Mouse (Mus musculus): Measurements from ENCODE around the gene Lama5. TPM values are rescaled to one million over a fixed set of nuclear protein-coding genes. Genes with fewer than 3 reads are reported as not detected.
"Not testable (repeated sequence)": the region's sequence is repeated elsewhere in the genome, so short reads cannot be mapped to it uniquely, and the experiment has no call there.

Lama5 gene
- total RNA-seq, 1 experiment from 2014 or later: under 0.01 TPM

DNA sequence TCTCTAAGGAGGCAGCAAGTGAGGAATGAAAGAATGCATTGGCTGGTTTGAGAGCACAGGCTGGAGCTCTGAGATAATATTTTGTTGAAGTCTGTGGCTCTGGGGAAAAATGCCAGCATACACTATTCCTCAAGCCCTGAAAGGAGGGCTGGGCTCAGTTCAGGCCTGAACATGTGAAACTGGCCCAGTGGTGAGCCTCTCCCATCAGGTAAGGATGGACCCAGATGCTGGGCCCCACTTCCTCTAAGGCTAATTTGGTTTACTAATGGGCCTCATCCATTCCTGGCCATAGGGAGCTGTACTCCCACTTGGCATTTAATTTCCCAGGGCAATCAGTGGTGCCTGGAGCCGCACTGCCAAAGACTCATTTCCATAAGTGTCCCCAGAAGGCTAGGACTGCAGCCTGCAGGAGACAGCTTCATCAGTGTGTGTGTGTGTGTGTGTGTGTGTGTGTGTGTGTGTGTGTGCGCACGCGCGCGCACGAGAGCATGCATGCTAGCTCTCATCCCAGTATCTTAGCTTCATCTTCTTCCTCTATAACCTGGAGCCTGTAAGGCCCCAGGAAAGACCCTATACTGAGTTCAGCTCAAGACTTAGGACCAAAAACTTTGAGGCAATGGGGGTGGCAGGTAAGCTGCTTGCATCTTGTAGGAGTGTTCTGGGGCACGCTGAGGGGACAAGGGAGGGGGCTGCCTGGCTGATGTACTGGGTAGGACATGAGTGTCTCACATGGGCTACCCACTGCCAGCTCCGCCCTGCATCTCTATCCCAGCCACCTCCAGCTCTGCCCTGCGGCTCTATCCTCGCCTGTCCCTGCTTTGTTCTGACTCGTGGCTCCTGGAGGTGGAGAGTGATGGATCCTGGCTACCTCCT lies 20.3 kb downstream of the Lama5 start:
- no peak for ATAC-seq (ENCODE audit: extremely low read depth, insufficient number of reproducible peaks, low FRiP score, poor library complexity, severe bottlenecking)

DNA sequence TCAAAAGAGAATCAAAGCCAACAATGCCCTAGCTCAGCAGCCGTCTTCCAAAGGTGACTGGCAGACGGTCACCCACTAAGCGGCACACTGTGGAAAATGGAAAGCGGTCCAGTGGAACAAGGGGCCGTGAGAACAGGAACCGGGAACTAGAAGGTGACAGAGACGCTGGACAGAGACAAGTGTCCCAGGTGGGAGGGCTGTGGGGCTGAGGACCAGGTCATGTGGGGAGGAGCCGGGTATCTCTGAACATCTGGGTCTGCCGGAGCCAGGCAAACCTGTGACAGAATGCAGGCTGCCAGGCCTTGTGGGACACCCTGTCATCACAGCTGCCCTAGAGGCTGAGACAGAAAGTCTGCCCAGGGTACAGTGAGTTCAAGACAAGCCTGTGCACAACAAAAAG lies 21.2 kb downstream of the Lama5 start:
- no peak for ATAC-seq (ENCODE audit: extremely low read depth, insufficient number of reproducible peaks, low FRiP score, poor library complexity, severe bottlenecking)

DNA sequence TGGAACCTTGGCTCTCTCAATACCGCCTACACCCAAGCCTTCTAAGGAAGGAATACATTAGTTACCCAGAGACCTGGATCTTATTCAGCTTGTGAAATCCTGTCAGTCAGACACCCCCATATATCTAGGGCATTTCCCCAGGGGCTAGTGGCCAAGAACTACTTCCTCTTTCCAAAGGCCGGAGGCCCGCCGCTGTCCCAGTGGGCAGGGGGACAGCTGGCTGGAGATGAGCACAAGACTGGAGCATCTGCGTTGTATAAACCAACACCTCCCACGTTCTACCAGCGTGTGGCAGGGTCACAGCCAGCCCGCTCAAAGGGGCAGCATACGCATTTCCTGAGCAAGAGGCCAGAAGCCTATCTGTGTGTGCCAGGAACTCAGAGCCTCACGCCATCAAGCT lies 22.9 kb downstream of the Lama5 start:
- ATAC-seq (ENCODE audit: extremely low read depth, insufficient number of reproducible peaks, low FRiP score, poor library complexity, severe bottlenecking): no peak

DNA sequence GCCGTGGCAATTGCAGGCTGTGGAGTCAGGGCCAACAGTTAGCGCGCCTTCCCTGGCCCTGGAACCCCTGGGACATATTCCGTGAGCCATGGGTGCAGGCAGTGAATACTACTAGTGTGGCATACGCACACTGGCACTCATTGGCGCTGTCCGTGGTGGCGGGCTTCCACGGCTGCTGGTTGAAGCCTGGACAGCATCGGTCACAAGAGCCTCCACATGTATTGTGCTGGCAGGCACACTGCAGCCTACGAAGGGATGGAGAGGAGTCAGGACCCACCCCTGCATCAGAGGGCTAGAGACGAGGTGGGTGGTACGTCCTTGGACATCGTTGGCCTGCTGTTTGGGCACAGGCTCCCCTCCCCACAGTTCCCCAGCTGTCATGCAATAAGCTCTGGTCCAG lies 23.4 kb downstream of the Lama5 start:
- ATAC-seq (ENCODE audit: extremely low read depth, insufficient number of reproducible peaks, low FRiP score, poor library complexity, severe bottlenecking): no peak

DNA sequence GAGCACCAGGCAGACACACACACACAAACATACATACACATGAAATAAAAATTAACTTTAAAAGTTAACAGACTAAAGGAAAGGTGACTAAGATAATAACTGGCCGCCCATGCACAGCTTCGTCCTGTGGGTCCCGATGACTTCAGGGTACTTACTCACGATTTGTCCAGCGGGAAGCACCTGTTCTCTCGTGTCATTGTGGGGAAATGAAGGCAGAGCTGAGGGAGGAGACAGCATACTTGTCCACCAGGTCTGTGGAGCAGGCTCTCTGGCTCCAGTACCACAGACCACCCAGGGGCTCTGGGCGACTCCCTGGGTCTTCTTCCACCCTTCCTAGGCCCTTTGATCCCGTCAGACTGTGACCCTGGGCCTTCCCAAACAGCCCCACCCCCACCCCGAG lies 24.4 kb downstream of the Lama5 start:
- no peak for ATAC-seq (ENCODE audit: extremely low read depth, insufficient number of reproducible peaks, low FRiP score, poor library complexity, severe bottlenecking)

DNA sequence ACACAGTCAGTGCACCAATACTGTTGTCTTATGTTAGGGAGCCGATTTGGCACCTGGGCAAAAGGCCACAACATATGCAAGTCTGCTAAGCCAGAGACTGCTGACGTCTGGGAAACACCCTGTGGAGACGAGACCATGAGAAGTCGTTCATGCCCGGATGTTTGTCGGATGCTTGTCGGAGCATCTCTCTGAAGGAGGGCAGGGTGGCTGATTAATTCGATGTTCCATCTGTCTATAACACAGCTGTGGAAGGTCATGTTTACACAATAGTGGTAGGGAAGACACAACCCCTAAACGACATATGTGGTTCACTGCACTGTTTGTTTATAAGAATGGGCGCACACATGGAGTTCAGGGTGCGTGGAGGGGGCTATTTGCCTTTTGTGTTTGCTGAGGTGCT lies 25.0 kb downstream of the Lama5 start:
- no peak for ATAC-seq (ENCODE audit: extremely low read depth, insufficient number of reproducible peaks, low FRiP score, poor library complexity, severe bottlenecking)

DNA sequence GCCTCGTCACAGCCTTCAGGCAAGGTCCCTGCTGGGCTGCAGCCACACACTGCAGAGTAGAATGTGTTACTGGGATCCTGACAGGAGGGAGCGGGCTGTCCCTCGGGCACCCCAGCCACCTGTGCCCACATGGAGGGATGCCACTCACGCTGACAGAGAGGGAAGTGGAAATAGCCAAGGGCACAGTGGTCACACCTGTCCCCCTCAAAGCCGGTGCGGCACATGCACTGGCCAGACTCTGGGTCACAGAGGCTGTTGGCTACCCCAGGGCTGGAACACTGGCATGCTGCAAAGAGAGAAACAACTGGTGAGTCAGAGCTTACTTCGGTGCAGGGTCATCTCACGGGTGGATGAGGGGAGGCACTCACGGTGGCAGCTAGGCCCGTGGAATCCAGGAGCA lies 26.9 kb downstream of the Lama5 start:
- no peak for ATAC-seq (ENCODE audit: extremely low read depth, insufficient number of reproducible peaks, low FRiP score, poor library complexity, severe bottlenecking)

DNA sequence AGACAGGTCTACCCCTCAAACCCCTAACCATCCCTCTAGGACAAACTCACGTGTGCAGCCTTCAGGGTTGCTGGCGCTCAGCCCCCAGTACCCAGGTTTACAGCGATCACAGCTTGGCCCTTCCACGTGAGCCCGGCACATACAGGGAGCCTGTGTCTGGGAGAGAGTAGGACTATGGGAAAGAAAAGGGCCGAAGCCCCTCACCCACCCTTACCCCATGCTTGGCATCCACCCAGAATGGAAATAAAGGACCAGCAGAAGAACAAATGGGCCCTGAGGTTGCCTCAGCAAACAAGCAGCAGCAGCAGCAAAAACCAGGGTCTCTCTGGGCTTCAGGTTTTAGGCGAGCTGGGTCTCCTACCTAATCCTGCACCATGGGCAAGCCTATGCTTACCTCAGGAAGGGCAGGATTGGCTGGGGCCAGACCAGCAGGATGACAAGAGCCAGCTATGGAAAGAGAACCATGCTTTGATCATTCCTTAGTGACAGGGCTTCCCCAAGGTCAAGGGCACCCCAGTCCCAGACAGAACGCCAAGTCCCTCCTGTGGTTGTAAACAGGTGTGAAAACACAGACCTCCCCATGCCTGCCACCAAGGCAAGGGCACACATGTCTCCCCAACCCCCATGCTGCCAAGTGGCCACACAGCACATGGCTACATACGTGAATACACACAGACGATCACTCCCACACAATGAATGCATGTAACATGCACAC lies 28.2 kb downstream of the Lama5 start:
- ATAC-seq (ENCODE audit: extremely low read depth, insufficient number of reproducible peaks, low FRiP score, poor library complexity, severe bottlenecking): no peak

DNA sequence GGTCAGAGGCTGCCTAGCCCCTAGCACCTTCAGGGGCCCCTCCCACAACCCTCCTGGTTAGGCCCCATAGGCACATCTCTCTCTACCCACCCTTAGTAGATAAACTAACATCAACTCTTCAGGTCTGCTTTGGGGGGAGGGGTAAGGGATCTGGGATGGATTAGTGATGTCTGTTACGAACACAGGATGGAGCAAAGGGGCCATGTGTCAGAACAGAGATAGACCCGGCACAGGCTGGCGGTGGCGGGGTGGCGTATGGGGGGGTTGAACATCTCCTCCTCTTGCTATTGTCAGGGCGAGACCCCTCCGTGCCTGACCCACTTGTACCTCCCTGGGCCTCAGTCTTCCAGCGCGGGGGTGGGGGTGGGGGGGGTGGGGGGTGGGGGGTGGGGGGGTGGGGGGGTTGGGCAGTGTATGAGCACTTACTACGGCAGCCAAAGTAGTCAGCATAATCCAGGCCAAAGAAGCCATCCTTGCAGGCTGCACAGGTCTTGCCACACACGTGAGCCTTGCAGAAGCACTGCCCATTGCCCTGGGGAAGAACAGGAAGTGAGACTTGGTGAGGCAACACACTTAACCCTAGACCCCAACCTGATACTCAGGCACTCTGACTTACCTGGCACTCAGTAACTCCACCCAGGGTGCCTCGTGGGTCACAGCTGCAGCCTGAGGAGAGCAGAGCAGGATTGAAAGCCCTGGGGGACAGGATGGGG lies 28.9 kb downstream of the Lama5 start:
- ATAC-seq (ENCODE audit: extremely low read depth, insufficient number of reproducible peaks, low FRiP score, poor library complexity, severe bottlenecking): no peak

DNA sequence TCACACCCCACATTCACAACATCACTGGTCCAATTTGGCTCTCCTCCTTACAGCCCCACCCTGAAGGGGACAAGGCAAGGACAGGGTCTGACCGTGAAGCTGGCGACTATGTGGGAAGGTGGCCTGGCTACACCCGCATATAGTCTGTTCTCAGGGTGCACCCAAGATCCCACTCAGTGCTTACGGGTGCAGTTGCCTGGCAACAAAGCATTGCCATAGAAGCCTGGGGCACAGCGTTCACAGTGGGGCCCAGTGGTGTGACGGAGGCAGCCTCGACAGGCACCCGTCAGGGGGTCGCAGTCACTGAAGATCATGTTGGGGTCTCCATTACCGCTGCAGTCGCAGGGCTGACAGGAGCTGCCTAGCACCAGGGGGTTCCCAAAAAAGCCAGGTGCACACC lies 38.3 kb downstream of the Lama5 start:
- ATAC-seq (ENCODE audit: extremely low read depth, insufficient number of reproducible peaks, low FRiP score, poor library complexity, severe bottlenecking): no peak

DNA sequence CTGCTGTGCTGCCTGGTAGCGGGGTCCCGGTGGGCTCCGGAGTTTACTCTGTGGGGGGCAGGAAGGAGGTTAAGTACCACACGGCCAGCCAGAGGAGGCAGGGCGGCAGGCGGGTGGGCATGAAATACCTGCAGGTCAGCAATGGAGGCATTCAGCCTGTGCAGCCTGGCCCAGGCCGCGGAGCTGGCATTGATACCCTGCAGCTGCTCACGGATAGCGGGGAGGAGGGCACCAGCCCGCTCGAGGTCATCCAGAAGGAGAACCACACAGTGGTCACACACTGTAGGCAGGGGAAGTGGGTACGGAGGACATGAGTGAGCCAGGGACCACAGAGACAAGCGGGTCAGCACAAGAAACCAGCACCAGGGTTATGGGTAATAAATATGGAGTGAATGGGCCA lies 40.0 kb downstream of the Lama5 start:
- ATAC-seq (ENCODE audit: extremely low read depth, insufficient number of reproducible peaks, low FRiP score, poor library complexity, severe bottlenecking): no peak

DNA sequence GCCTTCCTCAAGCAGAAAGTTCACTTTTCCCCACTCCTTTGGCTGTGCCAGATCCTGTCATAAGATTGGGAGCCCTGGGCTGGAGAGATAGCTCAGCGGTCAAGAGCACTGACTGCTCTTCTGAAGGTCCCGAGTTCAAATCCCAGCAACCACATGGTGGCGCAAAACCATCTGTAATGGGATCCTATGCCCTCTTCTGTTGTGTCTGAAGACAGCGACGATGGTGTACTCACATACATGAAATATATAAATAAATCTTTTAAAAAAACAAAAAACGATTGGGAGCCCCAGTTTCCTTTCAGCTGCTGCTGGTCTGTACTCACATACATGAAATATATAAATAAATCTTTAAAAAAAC lies 40.9 kb downstream of the Lama5 start:
- no peak for ATAC-seq (ENCODE audit: extremely low read depth, insufficient number of reproducible peaks, low FRiP score, poor library complexity, severe bottlenecking)

DNA sequence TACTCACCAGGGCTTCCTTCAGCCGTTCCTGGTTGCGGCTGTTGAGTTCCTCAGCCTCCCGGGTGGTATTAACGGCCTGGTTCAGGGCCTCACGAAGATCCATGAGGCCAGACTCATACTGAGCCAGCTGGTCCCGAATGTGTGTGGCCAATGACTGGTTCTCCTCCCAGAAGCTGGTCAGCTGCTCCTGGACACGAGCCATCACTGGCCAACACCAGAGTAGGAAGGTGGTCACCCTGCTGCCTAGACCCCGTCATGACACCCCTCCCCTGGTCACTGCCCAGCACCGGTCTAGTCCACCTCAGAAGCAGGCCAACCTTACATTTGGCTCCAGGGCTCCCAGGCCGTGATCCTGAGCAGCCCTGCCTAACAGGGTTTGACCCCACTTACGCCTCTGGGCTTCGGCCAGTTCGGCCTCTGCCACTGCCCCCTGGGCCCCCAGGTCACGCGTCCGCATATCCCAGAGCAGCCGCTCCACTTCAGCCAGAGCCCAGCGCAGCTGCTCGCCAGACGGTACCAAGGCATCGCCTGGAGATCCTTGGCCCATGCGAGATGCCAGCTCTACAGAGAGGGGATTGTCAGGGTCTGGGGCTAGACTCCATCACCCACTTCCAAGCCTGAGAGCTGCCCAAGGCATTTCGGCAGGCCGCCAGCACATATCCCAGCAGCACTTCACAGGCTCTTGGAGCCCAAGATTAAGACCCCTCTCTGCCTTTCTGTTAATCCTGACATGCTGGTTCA lies 41.5 kb downstream of the Lama5 start:
- ATAC-seq (ENCODE audit: extremely low read depth, insufficient number of reproducible peaks, low FRiP score, poor library complexity, severe bottlenecking): no peak

DNA sequence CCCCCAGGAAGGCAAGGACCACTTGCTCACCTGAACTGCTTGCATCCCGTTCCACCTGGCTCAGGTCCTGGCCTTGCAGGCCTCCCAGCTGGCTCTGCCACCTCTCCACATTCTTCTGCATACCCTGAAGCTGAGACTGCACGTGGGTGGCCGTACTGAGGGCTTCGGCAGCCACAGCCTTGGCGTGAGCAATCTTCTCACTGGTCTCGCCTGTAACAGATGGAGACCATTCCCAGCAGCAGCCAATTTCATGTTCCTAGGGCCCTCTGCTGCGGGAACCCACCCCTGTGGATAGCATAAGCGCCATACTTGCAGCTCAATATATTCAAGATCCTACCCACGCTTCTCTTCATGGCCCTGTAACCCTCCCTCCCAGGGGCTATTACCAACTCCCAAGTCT lies 44.1 kb downstream of the Lama5 start:
- no peak for ATAC-seq (ENCODE audit: extremely low read depth, insufficient number of reproducible peaks, low FRiP score, poor library complexity, severe bottlenecking)

DNA sequence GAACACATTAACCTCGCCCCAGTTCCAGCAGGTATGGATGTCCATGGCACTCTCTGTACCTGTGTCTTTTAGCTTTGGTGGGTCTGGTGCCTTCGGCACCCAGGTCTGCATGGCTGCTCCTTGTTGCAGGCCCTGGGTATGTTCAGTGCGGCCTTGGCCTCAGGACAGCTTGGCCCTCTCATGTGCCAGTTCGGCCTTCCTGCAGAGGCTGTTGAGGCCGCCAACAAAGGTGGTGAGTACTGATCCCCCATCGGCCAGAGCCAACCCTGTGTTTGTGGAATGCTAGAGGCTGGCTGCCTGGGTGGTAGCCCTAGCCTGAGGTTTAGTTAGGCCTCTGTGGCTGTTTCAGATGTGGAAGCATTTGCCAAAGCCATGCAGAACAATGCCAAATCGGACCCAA lies 49.9 kb downstream of the Lama5 start:
- no peak for ATAC-seq (ENCODE audit: extremely low read depth, insufficient number of reproducible peaks, low FRiP score, poor library complexity, severe bottlenecking)

DNA sequence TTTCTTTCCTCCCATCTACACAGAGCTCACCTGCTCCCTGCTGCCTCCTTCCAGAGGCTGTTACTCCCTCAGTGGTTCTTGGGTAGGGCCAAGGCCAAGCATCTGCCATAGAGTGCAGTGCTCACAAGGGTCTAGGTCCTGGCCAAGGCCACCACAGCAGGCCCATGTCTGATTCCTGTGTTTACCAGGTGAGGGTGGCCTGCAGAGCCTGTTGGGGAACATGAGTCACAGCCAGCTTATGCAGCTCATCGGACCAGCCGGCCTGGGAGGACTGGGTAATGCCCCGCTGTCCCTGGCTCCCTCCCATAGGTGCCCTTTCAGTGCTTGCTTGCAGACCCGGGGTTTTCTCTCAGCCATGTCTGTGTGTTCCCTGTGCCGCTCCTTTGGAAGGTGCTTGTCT lies 51.5 kb downstream of the Lama5 start:
- no peak for ATAC-seq (ENCODE audit: extremely low read depth, insufficient number of reproducible peaks, low FRiP score, poor library complexity, severe bottlenecking)

DNA sequence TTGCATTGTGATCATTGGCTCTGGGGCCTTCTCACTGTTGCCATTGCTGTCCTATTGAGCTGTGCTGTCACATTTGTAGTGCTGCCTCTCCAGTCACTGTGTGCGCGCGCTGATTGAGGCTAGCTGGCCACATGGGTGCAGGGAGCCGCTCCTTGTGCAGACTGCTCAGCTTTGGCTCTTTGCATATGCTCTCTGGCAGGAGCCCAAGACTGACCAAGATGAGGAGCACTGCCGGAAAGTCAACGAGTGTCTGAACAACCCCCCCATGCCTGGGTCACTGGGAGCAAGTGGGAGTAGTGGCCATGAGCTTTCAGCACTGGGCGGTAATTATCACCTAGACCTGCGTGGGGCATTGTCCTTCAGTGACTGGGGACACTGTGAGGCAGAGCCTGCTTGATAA lies 51.9 kb downstream of the Lama5 start:
- ATAC-seq (ENCODE audit: extremely low read depth, insufficient number of reproducible peaks, low FRiP score, poor library complexity, severe bottlenecking): not testable (repeated sequence)

DNA sequence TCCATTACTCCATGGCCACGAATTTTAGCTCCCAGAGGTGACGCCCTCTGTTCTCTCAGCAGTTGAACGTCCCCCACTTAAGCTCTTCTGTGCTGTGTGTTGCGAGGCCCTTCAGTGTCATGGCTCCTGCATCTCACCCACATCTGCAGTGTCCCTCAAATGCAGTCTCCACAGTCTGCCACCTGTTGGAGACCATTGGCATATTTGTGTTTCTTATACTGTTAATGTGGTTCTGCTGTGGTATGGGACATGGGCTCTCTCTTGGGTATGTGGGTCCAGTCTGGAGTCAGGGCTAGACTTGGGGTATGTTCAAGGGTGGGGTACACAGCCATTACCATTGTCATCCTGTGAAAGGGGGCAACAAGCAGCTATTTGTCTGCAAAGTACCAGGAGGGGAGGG lies 52.5 kb downstream of the Lama5 start:
- no peak for ATAC-seq (ENCODE audit: extremely low read depth, insufficient number of reproducible peaks, low FRiP score, poor library complexity, severe bottlenecking)

DNA sequence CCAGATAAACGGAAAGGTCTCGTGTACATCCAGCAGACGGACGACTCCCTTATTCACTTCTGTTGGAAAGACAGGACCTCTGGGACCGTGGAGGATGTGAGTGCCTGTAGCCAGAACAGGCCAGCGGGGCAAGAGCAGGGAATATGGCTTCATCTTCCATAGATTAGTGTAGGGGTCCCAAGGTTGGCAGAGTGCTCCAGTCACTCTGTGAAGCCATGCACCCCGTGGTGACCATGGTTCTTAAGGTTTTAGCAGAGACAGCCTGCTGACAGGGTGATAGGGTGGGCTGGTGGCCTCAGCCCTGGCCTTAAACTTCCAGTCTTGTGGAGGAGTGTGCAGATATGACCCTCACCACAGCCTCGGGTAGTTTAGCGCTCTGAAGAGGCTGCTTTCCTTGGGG lies 53.5 kb downstream of the Lama5 start:
- no peak for ATAC-seq (ENCODE audit: extremely low read depth, insufficient number of reproducible peaks, low FRiP score, poor library complexity, severe bottlenecking)

All from neutrophil, adult 5-6 weeks (primary cell).